Mouse (Mus musculus): Measurements from ENCODE around the gene Gm6096. TPM values are rescaled to one million over a fixed set of nuclear protein-coding genes. Genes with fewer than 3 reads are reported as not detected.

The Gm6096 gene
- polyA plus RNA-seq, 1 experiment from 2014 or later = 0.24 TPM

GRCm38 (mm10) chr7:34298818-34299217, 48.0 kb downstream of the Gm6096 start:
- no peak for TF ChIP-seq CTCF (IDR thresholded peaks at IDR 0.05)
- DNase-seq (ENCODE audit: low read depth, low spot score) = no peak
- ATAC-seq = no peak
- H3K27me3 ChIP-seq = no peaks in the 10 kb centered on the region
- POLR2A ChIA-PET = interaction anchor here (0.6 kb wide), 1 partner anchor 34 kb away, joined by 3 read pairs; no protein-coding TSS in a partner anchor
- CTCF ChIA-PET = no interaction called here
- in situ Hi-C loops (cut with MboI; ENCODE audit: low pct_unique_long_range_greater_than_20kb) = no loop called here

Other genes with a start within 250 kb of the Gm6096 start
- not detected for gene Scgb2b27, start 237.1 kb upstream of the Gm6096 start, polyA plus RNA-seq (2021)
- not detected for gene Scgb1b27, start 229.6 kb upstream of the Gm6096 start, polyA plus RNA-seq (2021)
- gene Scgb1b30, start 155.6 kb upstream of the Gm6096 start, polyA plus RNA-seq (2021) = not detected
- 51.1 TPM for gene Wtip, start 117.8 kb upstream of the Gm6096 start, polyA plus RNA-seq (2021)
- gene Uba2, start 81.4 kb upstream of the Gm6096 start, polyA plus RNA-seq (2021) = 118 TPM
- 26.6 TPM for gene Pdcd2l, start 54.4 kb upstream of the Gm6096 start, polyA plus RNA-seq (2021)
- gene Gpi1, start 20.7 kb upstream of the Gm6096 start, polyA plus RNA-seq (2021) = 845 TPM
- 30.9 TPM for gene 4931406P16Rik, start 62.5 kb downstream of the Gm6096 start, polyA plus RNA-seq (2021)
- gene Lsm14a, start 142.3 kb downstream of the Gm6096 start, polyA plus RNA-seq (2021) = 118 TPM

Data from Patski (cell line).